Mouse (Mus musculus) lung, embryonic 14.5 days (tissue): ENCODE results near the gene Hoxd12. TPM values are rescaled to one million over a fixed set of nuclear protein-coding genes. Genes with fewer than 3 reads are reported as not detected.

Experiments used
- ATAC-seq: fragments of 200-750 bp; cut with Nextera tagmentation; 2 replicates; pipeline ENCODE4 v1.8.0; 2017; ENCODE audit warnings: mild to moderate bottlenecking, moderate TSS enrichment, moderate library complexity; ENCODE audit not compliant: insufficient read depth
- DNase-seq: peaks from one replicate; pipeline ENCODE4 v3.0.0-alpha.2; 2015
- H3K27ac ChIP-seq: fragments of 300-500 bp; sonication (generic); 2 replicates; pipeline ENCODE4 v1.5.1; 2014; ENCODE audit warnings: low read depth, mild to moderate bottlenecking, moderate library complexity
- H3K27me3 ChIP-seq: fragments of 300-500 bp; sonication (generic); 2 replicates; pipeline ENCODE4 v1.6.1; 2014; ENCODE audit warnings: low read length, control low read depth; ENCODE audit not compliant: insufficient read depth
- H3K36me3 ChIP-seq: fragments of 300-500 bp; sonication (generic); 2 replicates; pipeline ENCODE4 v1.6.1; 2014; ENCODE audit warnings: control low read depth; ENCODE audit not compliant: insufficient read depth
- H3K4me1 ChIP-seq: fragments of 300-500 bp; sonication (generic); 2 replicates; pipeline ENCODE4 v1.6.1; 2014; ENCODE audit warnings: antibody characterized with exemption, control low read depth; ENCODE audit not compliant: insufficient read depth
- H3K4me2 ChIP-seq: fragments of 300-500 bp; sonication (generic); 2 replicates; pipeline ENCODE4 v1.6.1; 2014; ENCODE audit warnings: mild to moderate bottlenecking
- H3K4me3 ChIP-seq: fragments of 300-500 bp; sonication (generic); 2 replicates; pipeline ENCODE4 v1.5.1; 2014; ENCODE audit warnings: low read depth, low read length
- H3K9ac ChIP-seq: fragments of 300-500 bp; sonication (generic); 2 replicates; pipeline ENCODE4 v1.6.1; 2014
- H3K9me3 ChIP-seq: fragments of 300-500 bp; sonication (generic); 2 replicates; pipeline ENCODE4 v1.6.1; 2016; ENCODE audit warnings: low read depth, low read length, control low read depth
- CTCF ChIP-seq: IDR thresholded peaks from 2 replicates; pipeline ENCODE4 v1.5.1; 2016; ENCODE audit warnings: antibody characterized with exemption, low read depth
- WGBS: fragments of 180-500 bp; shearing (Covaris S2); extraction: QIAGEN DNeasy Blood & Tissue Kit; methylation state at CpG from one replicate; pipeline ENCODE4 v1.1.7; 2014; 5-methylcytosine and 5-hydroxymethylcytosine counted together
- polyA plus RNA-seq: library from polyadenylated mRNA; unstranded; fragments of >200 nt; fragmentation: Nextera tagmentation; extraction: Ambion mirVana; gene quantifications from 2 replicates; pipeline ENCODE4 v1.2.1, GENCODE M21; 2014

Hoxd12 gene
- polyA plus RNA-seq, 1 experiment from 2014 or later, result not detected

GRCm38 (mm10) chr2:74671847-74672246, 3.0 kb upstream of the Hoxd12 start:
- 14% methylated on average over 5 of the region's 5 CpGs for WGBS
- no peaks in the 10 kb centered on the region for H3K9me3 ChIP-seq
- H3K27ac ChIP-seq, result no peak overlapping the region
- no peak for TF ChIP-seq CTCF
- H3K9ac ChIP-seq, result no peak overlapping the region
- H3K36me3 ChIP-seq, result no peaks in the 10 kb centered on the region
- H3K4me2 ChIP-seq, result no peak overlapping the region
- no peak for DNase-seq
- H3K4me3 ChIP-seq, result no peak overlapping the region
- ATAC-seq, result no peak
- H3K4me1 ChIP-seq, result no peaks in the 10 kb centered on the region
- peaks cover 100% of the 10 kb centered on the region for H3K27me3 ChIP-seq

- H3K27ac ChIP-seq, result no peak overlapping the region
- peak; percentile 84 for DNase-seq
- peaks cover 100% of the 10 kb centered on the region for H3K27me3 ChIP-seq
- H3K36me3 ChIP-seq, result no peaks in the 10 kb centered on the region
- WGBS, result 4% methylated on average over 40 of the region's 40 CpGs
- H3K9ac ChIP-seq, result no peak overlapping the region
- H3K4me2 ChIP-seq, result peak overlapping the region; percentile 61
- H3K9me3 ChIP-seq, result no peaks in the 10 kb centered on the region
- peak; percentile 86 for TF ChIP-seq CTCF
- peak overlapping the region; percentile 27; the same call in 1 of the 2 replicates for H3K4me3 ChIP-seq
- no peaks in the 10 kb centered on the region for H3K4me1 ChIP-seq
- ATAC-seq, result peak; percentile 39; the same call in 1 of the 2 replicates
These were observed 2.1 kb upstream of the Hoxd12 start for GRCm38 (mm10) chr2:74672481-74673362.

GRCm38 (mm10) chr2:74673835-74674425, 883 bp upstream of the Hoxd12 start:
- no peak for TF ChIP-seq CTCF
- no peak overlapping the region for H3K4me3 ChIP-seq

GRCm38 (mm10) chr2:74675666-74676282, 961 bp downstream of the Hoxd12 start:
- Histone ChIP-seq H3K27me3 (peaks cover 100% of the 10 kb centered on the region), H3K4me3 (no peak overlapping the region), H3K9ac (no peak overlapping the region), H3K27ac (no peak overlapping the region), H3K4me2 (no peak overlapping the region), H3K36me3 (no peaks in the 10 kb centered on the region), H3K9me3 (no peaks in the 10 kb centered on the region), H3K4me1 (no peaks in the 10 kb centered on the region)
- TF ChIP-seq CTCF, result no peak
- WGBS, result 5% methylated on average over 24 of the region's 24 CpGs
- no peak for ATAC-seq
- no peak for DNase-seq

More at GRCm38 (mm10) chr2:74673835-74674425, 883 bp upstream of the Hoxd12 start:
- H3K9ac ChIP-seq, result no peak overlapping the region
- no peak overlapping the region for H3K4me2 ChIP-seq
- DNase-seq (no peak), ATAC-seq (no peak)
- no peak overlapping the region for H3K27ac ChIP-seq
- WGBS, result 3% methylated on average over 24 of the region's 24 CpGs
- H3K36me3 ChIP-seq, result no peaks in the 10 kb centered on the region
- no peaks in the 10 kb centered on the region for H3K4me1 ChIP-seq
- peaks cover 100% of the 10 kb centered on the region for H3K27me3 ChIP-seq
- no peaks in the 10 kb centered on the region for H3K9me3 ChIP-seq

GRCm38 (mm10) chr2:74676376-74677052, 1.7 kb downstream of the Hoxd12 start:
- H3K4me2 ChIP-seq, result no peak overlapping the region
- ATAC-seq (no peak), DNase-seq (no peak)
- peaks cover 100% of the 10 kb centered on the region for H3K27me3 ChIP-seq
- TF ChIP-seq CTCF, result no peak
- no peak overlapping the region for H3K27ac ChIP-seq
- H3K4me3 ChIP-seq, result no peak overlapping the region
- WGBS, result 4% methylated on average over 9 of the region's 9 CpGs
- no peaks in the 10 kb centered on the region for H3K36me3 ChIP-seq
- no peaks in the 10 kb centered on the region for H3K4me1 ChIP-seq
- H3K9me3 ChIP-seq, result no peaks in the 10 kb centered on the region
- H3K9ac ChIP-seq, result no peak overlapping the region

- DNase-seq, result no peak
- H3K4me2 ChIP-seq, result no peak overlapping the region
- WGBS, result 14% methylated on average over 2 of the region's 2 CpGs
These were observed 2.3 kb downstream of the Hoxd12 start for GRCm38 (mm10) chr2:74677106-74677505.

More at GRCm38 (mm10) chr2:74677106-74677505, 2.3 kb downstream of the Hoxd12 start:
- Histone ChIP-seq H3K4me1 (no peaks in the 10 kb centered on the region), H3K9ac (no peak overlapping the region), H3K27me3 (peaks cover 100% of the 10 kb centered on the region), H3K27ac (no peak overlapping the region), H3K36me3 (no peaks in the 10 kb centered on the region), H3K4me3 (no peak overlapping the region), H3K9me3 (no peaks in the 10 kb centered on the region)
- ATAC-seq, result no peak
- no peak for TF ChIP-seq CTCF
